Mouse (Mus musculus) intestine, embryonic 16.5 days (tissue): Measurements from ENCODE around the gene Narfl. TPM values are rescaled to one million over a fixed set of nuclear protein-coding genes. Genes with fewer than 3 reads are reported as not detected.

ENCODE experiments used
- ATAC-seq: fragments of 200-750 bp; cut with Nextera tagmentation; 2 replicates; pipeline ENCODE4 v1.8.0; 2017; ENCODE audit warnings: moderate TSS enrichment, moderate library complexity
- H3K27ac ChIP-seq: fragments of 300-500 bp; sonication (generic); 2 replicates; pipeline ENCODE4 v1.5.1; 2014; ENCODE audit warnings: mild to moderate bottlenecking, low read length
- H3K27me3 ChIP-seq: fragments of 300-500 bp; sonication (generic); replicated peaks from 2 replicates; pipeline ENCODE4 v1.6.1; 2014; ENCODE audit warnings: low read length, control low read depth, mixed read lengths; ENCODE audit not compliant: control insufficient read depth, insufficient read depth
- H3K36me3 ChIP-seq: fragments of 300-500 bp; sonication (generic); 2 replicates; pipeline ENCODE4 v1.6.1; 2014; ENCODE audit warnings: low read length, control low read depth; ENCODE audit not compliant: control insufficient read depth, insufficient read depth
- H3K4me1 ChIP-seq: fragments of 300-500 bp; sonication (generic); 2 replicates; pipeline ENCODE4 v1.6.1; 2014; ENCODE audit warnings: low read length, control low read depth, mixed read lengths; ENCODE audit not compliant: control insufficient read depth, insufficient read depth
- H3K4me2 ChIP-seq: fragments of 300-500 bp; sonication (generic); 2 replicates; pipeline ENCODE4 v1.6.1; 2014; ENCODE audit warnings: low read depth, low read length, control low read depth
- H3K4me3 ChIP-seq: fragments of 300-500 bp; sonication (generic); 2 replicates; pipeline ENCODE4 v1.5.1; 2014; ENCODE audit warnings: mild to moderate bottlenecking, low read length
- H3K9ac ChIP-seq: fragments of 300-500 bp; sonication (generic); 2 replicates; pipeline ENCODE4 v1.6.1; 2014; ENCODE audit warnings: low read depth, low read length
- H3K9me3 ChIP-seq: fragments of 300-500 bp; sonication (generic); 2 replicates; pipeline ENCODE4 v1.6.1; 2016; ENCODE audit warnings: low read length, control low read depth; ENCODE audit not compliant: control insufficient read depth
- WGBS: fragments of 180-500 bp; shearing (Covaris S2); extraction: QIAGEN DNeasy Blood & Tissue Kit; methylation state at CpG from one replicate; pipeline ENCODE4 v1.1.7; 2014; 5-methylcytosine and 5-hydroxymethylcytosine counted together
- polyA plus RNA-seq: library from polyadenylated mRNA; unstranded; fragments of >200 nt; fragmentation: Nextera tagmentation; extraction: Ambion mirVana; gene quantifications from 2 replicates; pipeline ENCODE4 v1.2.1, GENCODE M21; 2015

The Narfl gene
- polyA plus RNA-seq, 1 experiment from 2014 or later: 34.6 TPM

DNA sequence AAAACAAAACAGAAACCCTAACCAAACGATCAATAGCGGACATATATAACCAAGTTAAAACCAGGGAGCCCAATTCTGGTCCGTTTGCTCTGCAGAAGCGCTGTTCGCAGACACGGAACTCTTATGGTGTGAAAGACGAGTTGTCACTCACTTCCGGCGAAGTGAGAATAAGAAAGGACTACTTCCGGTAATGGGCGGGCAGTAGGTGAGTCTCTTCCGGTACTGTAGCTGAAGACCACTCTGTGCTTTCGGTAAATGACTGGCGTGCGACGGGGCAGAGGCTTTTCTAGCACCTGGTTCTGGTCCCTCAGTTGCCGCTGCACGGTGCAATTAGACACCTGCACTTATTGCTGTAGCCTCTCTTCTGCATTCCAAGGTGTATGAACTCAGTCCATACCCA is 49.9 kb downstream of the Narfl start, which contains the start of gene Wdr24:
Gene Wdr24, plus strand, starts transcription at position 176 of the 400 bp plus-strand sequence.
- H3K9me3 ChIP-seq: no peaks in the 10 kb centered on the region
- H3K9ac ChIP-seq: peak within 1 kb of the TSS; percentile 73
- peaks cover 5% of the 10 kb centered on the region for H3K36me3 ChIP-seq
- ATAC-seq: peak; percentile 50; the same call in 1 of the 2 replicates
- peak within 1 kb of the TSS; percentile 43 for H3K27ac ChIP-seq
- H3K4me1 ChIP-seq: peaks cover 24% of the 10 kb centered on the region
- peaks cover 23% of the 10 kb centered on the region for H3K27me3 ChIP-seq
- under 1% methylated on average over 18 of the region's 18 CpGs for WGBS
- peak within 1 kb of the TSS; percentile 92 for H3K4me2 ChIP-seq
- H3K4me3 ChIP-seq: peak within 1 kb of the TSS; percentile 53

DNA sequence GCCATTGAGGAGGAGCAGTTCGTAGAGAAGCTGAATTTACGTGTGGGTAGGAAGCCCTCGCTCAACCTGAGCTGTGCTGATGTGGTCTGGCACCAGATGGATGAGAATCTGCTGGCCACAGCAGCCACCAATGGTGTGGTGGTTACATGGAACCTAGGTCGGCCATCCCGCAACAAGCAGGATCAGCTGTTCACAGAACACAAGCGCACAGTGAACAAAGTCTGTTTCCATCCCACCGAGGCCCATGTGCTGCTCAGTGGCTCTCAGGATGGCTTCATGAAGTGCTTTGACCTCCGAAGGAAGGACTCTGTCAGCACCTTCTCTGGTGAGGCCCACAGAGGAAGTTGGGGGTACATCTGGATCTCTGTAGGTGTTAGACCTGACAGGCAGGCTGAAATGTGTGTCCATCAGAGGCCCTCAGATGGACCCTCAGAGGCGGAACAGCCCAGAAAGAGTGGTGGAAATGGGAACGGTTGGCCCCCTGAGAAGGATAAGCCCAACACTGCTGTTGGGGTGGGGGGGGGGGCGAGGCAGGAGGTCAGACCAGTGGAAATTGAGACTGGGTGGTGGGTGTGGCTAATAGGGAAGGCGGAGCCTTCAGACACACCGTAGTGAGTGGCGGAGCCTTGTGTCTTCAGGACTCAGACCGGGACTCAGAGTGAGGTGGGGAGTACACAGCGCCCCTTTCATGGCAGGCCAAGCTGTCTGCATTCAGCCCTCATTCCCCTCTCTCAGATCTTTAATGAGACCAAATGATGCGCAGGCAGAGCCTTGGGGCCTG is 51.0 kb downstream of the Narfl start:
- Histone ChIP-seq H3K9me3 (no peaks in the 10 kb centered on the region), H3K4me1 (peaks cover 25% of the 10 kb centered on the region), H3K4me3 (peak overlapping the region; percentile 53), H3K27me3 (peaks cover 12% of the 10 kb centered on the region), H3K36me3 (peaks cover 5% of the 10 kb centered on the region), H3K9ac (peak overlapping the region; percentile 73), H3K27ac (no peak overlapping the region), H3K4me2 (peak overlapping the region; percentile 92)
- WGBS: 73% methylated on average over 17 of the region's 17 CpGs
- ATAC-seq: no peak

DNA sequence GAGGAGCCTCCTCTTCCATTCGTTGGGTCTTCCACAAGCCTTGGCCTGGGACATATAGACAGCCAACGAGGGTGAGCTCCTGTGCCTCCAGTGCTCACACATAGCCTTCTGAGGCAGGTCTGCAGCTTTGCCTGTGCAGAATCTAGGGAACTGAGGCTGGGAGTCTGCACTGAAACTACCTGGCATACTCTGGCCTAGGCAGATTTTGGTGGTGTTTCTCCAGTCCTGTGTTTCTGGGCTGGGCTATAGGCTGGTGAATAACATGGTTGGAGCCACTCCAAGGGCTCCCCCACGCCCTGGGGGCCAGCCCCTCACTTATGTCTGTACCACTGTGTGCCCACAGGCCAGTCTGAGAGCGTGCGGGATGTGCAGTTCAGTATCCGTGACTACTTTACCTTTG is 51.7 kb downstream of the Narfl start:
- no peak overlapping the region for H3K27ac ChIP-seq
- no peak overlapping the region for H3K4me3 ChIP-seq
- peaks cover 5% of the 10 kb centered on the region for H3K36me3 ChIP-seq
- H3K9ac ChIP-seq: no peak overlapping the region
- H3K9me3 ChIP-seq: no peaks in the 10 kb centered on the region
- peaks cover 31% of the 10 kb centered on the region for H3K4me1 ChIP-seq
- H3K4me2 ChIP-seq: no peak overlapping the region
- 91% methylated on average over 6 of the region's 6 CpGs for WGBS
- ATAC-seq: no peak
- peaks cover 5% of the 10 kb centered on the region for H3K27me3 ChIP-seq

DNA sequence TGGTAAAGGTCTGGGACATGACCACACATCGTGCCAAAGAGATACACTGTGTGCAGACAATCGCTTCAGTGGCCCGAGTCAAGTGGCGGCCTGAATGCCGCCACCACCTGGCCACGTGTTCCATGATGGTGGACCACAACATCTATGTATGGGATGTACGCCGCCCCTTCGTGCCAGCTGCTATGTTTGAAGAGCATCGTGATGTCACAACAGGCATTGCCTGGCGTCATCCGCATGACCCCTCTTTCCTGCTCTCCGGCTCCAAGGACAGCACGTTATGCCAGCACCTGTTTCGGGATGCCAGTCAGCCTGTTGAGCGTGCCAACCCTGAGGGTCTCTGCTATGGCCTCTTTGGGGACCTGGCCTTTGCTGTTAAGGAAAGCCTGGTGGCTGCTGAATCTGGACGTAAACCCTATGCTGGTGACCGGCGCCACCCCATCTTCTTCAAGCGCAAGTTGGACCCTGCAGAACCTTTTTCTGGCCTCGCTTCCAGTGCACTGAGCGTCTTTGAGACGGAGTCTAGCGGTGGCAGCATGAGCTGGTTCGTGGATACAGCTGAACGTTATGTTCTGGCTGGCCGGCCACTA is 52.5 kb downstream of the Narfl start:
- 94% methylated on average over 27 of the region's 27 CpGs for WGBS
- Histone ChIP-seq H3K9me3 (no peaks in the 10 kb centered on the region), H3K9ac (no peak overlapping the region), H3K27me3 (0 out of 2 replicates have a peak, but pooled peaks cover 2% of the 10 kb centered on the region), H3K27ac (no peak overlapping the region), H3K4me3 (no peak overlapping the region), H3K36me3 (peaks cover 12% of the 10 kb centered on the region), H3K4me2 (no peak overlapping the region), H3K4me1 (peaks cover 39% of the 10 kb centered on the region)
- ATAC-seq: no peak

DNA sequence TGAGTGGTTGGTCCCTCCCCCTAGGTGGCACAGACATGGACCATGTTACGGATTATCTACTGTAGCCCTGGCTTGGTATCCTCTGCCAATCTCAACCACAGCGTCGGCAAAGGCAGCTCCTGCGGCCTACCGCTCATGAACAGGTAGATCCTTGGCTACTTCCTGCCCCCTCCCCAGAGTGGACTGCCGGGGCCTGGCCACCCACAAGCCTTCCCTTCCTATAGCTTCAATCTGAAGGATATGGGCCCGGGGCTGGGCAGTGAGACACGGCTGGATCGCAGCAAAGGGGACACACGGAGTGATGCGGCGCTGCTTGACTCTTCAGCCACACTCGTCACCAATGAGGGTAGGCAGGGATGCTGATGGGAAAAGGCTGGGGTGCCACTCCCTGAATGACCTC is 53.4 kb downstream of the Narfl start:
- Histone ChIP-seq H3K4me2 (no peak overlapping the region), H3K27me3 (no peaks in the 10 kb centered on the region), H3K36me3 (peaks cover 15% of the 10 kb centered on the region), H3K27ac (no peak overlapping the region), H3K4me1 (peaks cover 48% of the 10 kb centered on the region), H3K9ac (no peak overlapping the region), H3K9me3 (no peaks in the 10 kb centered on the region), H3K4me3 (no peak overlapping the region)
- no peak for ATAC-seq
- WGBS: 95% methylated on average over 13 of the region's 13 CpGs

DNA sequence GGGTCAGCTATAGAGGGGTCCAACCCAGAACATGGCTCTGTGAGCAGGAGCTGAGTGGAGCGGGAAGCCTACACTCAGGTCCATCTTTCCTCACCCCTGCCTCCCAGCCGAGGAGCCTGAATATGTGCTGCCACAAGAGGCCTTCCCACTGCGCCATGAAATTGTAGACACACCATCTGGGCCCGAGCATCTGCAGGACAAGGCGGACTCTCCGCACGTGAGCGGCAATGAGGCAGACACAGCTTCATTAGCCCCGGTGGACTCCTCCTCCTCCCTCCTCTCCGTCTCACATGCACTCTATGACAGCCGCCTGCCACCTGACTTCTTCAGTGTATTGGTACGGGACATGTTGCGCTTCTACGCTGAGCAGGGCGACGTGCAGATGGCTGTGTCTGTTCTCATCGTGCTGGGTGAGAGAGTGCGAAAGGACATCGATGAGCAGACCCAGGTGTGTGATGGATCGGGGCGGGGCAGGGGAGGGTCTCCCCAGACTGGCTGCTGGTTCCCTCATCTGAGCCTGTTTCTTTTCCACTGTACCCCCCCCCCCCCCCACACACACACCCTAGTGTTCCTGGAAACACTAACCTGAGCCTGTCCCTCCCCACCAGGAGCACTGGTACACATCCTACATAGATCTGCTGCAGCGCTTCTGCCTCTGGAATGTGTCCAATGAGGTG is 54.1 kb downstream of the Narfl start:
- Histone ChIP-seq H3K9ac (0 out of 2 replicates have a peak overlapping the region, but pooled peaks have one; percentile 82), H3K27ac (no peak overlapping the region), H3K27me3 (no peaks in the 10 kb centered on the region), H3K4me1 (peaks cover 51% of the 10 kb centered on the region), H3K36me3 (peaks cover 15% of the 10 kb centered on the region), H3K4me2 (no peak overlapping the region), H3K9me3 (no peaks in the 10 kb centered on the region), H3K4me3 (no peak overlapping the region)
- ATAC-seq: no peak
- 88% methylated on average over 22 of the region's 22 CpGs for WGBS

DNA sequence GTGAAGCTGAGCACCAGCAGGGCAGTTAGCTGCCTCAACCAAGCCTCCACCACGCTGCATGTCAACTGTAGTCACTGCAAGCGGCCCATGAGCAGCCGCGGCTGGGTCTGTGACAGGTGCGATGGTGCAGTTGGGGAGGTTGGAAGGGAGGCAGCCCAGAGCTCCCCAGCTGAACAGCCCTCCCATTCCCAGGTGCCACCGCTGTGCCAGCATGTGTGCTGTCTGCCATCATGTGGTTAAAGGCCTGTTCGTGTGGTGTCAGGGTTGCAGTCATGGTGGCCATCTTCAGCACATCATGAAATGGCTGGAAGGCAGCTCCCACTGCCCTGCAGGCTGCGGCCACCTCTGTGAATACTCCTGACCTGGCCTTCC is 54.6 kb downstream of the Narfl start:
- Histone ChIP-seq H3K27me3 (no peaks in the 10 kb centered on the region), H3K9ac (peak overlapping the region; percentile 82), H3K4me1 (peaks cover 51% of the 10 kb centered on the region), H3K27ac (peak overlapping the region; percentile 93), H3K4me3 (peak overlapping the region; percentile 69), H3K36me3 (peaks cover 15% of the 10 kb centered on the region), H3K4me2 (peak overlapping the region; percentile 67), H3K9me3 (no peaks in the 10 kb centered on the region)
- 83% methylated on average over 8 of the region's 8 CpGs for WGBS
- ATAC-seq: no peak

DNA sequence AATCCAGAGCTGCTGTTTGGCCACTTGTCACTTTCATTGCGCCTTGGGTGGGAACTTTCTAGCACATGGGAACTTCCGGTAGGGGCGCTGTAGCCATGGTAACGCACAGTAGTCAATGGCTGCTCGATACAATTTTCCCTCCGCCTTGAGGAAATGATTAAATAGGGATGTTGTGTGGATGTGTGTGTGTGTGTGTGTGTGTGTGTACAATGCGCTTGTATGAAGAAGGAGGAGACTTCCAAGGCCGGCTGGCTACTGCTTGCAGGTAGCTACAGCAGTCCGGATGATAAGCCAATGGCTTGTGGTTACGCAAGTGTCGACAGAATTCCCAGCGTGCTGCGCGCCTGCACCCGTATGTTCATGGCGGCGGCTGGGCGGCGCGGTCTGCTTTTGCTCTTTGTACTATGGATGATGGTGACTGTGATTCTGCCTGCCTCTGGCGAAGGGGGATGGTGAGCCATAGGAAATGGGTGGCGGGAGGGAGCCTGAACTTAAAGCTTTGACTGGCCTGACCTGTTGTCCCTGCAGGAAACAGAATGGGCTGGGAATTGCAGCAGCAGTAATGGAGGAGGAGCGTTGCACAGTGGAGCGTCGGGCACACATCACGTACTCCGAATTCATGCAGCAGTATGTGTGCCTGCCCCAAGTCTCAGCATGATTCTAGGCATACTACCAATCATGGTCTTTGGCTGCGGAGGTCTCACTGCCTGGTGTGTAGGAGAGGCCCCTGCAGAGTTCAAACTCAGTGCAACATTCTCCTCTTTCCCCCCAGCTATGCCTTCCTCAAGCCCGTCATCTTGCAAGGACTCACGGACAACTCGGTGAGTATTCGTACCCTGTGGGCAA is 55.4 kb downstream of the Narfl start, which contains the start of gene Jmjd8:
Gene Jmjd8, plus strand, starts transcription at position 156 of the 846 bp plus-strand sequence.
- H3K36me3 ChIP-seq: peaks cover 15% of the 10 kb centered on the region
- WGBS: 1% methylated on average over 32 of the region's 32 CpGs
- peak; percentile 47 for ATAC-seq
- peak within 1 kb of the TSS; percentile 67 for H3K4me2 ChIP-seq
- peaks cover 50% of the 10 kb centered on the region for H3K4me1 ChIP-seq
- peak within 1 kb of the TSS; percentile 82 for H3K9ac ChIP-seq
- H3K27me3 ChIP-seq: no peaks in the 10 kb centered on the region
- H3K9me3 ChIP-seq: no peaks in the 10 kb centered on the region
- H3K27ac ChIP-seq: peak within 1 kb of the TSS; percentile 93
- H3K4me3 ChIP-seq: peak within 1 kb of the TSS; percentile 69
